Mouse (Mus musculus) cerebellum, adult 2 months (tissue): Measurements from ENCODE around the gene Gnai3. TPM values are rescaled to one million over a fixed set of nuclear protein-coding genes. Genes with fewer than 3 reads are reported as not detected.

ENCODE experiments used
- DNase-seq, 2 experiments: peaks; one replicate each; pipeline ENCODE4 v3.0.0; 2021
- H3K27ac ChIP-seq: fragments of 200-500 bp; 2 replicates; pipeline ENCODE4 v1.5.1; 2012; ENCODE audit warnings: low read length, control low read depth, inconsistent platforms; ENCODE audit not compliant: insufficient read depth
- H3K27me3 ChIP-seq: fragments of 200-500 bp; 2 replicates; pipeline ENCODE4 v1.6.1; 2012; ENCODE audit warnings: inconsistent platforms, mild to moderate bottlenecking, low read length, moderate library complexity; ENCODE audit not compliant: control insufficient read depth, insufficient read depth
- H3K4me1 ChIP-seq: fragments of 200-500 bp; 2 replicates; pipeline ENCODE4 v1.6.1; 2011; ENCODE audit warnings: low read length; ENCODE audit not compliant: control insufficient read depth, insufficient read depth
- H3K4me3 ChIP-seq: fragments of 200-500 bp; replicated peaks from 2 replicates; pipeline ENCODE3; 2011; ENCODE audit warnings: mild to moderate bottlenecking, low read depth, low read length, control low read depth; ENCODE audit not compliant: insufficient read depth
- CTCF ChIP-seq: fragments of 200-500 bp; IDR thresholded peaks from 2 replicates; pipeline ENCODE4 v1.5.1; 2011; ENCODE audit warnings: low read depth, mild to moderate bottlenecking, control low read depth, low read length, moderate library complexity, borderline replicate concordance; ENCODE audit not compliant: insufficient read depth
- POLR2A ChIP-seq: fragments of 200-500 bp; IDR thresholded peaks from 2 replicates; pipeline ENCODE4 v1.6.1; 2011; ENCODE audit warnings: low read length, control low read depth, borderline replicate concordance; ENCODE audit not compliant: insufficient read depth
- WGBS: fragments of 180-500 bp; shearing (Covaris S2); methylation state at CpG from one replicate; pipeline ENCODE4 v1.1.7; 2018; 5-methylcytosine and 5-hydroxymethylcytosine counted together
- polyA plus RNA-seq: library from polyadenylated mRNA; depleted of rRNA; stranded (reverse); fragments of >200 nt; gene quantifications from 2 replicates; pipeline ENCODE4 v1.2.3, GENCODE M21; 2012

Gene Gnai3
- polyA plus RNA-seq, 1 experiment = 25.6 TPM

DNA sequence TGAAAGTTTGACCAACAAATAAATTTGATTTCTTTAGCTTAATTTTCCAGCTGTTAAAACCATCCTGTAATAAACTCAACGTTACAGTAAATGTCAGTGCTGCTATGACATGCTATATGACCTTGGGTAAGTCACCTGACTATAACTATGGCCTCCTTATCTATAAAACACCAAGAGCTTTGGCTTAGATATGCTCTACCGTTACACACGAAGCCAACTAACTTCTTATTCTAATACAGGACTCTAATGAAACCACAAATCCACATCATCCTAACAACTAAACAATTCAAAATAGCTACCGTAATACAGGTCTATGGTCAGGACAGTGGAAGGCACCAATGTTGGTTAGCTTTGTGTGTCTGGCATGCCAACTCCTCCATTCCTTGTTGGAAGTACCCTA is 16.1 kb downstream of the Gnai3 start:
- Histone ChIP-seq H3K27ac (no peak overlapping the region), H3K27me3 (no peaks in the 10 kb centered on the region), H3K4me1 (peaks cover 1% of the 10 kb centered on the region; the same call in 1 of the 2 replicates), H3K4me3 (no peak overlapping the region)
- WGBS = 94% methylated on average over 4 of the region's 4 CpGs
- no peak for TF ChIP-seq CTCF
- no peak for TF ChIP-seq POLR2A
- DNase-seq = no peak

GRCm38 (mm10) chr3:108129367-108129766 is 16.6 kb downstream of the Gnai3 start:
- WGBS = 89% methylated on average over 4 of the region's 4 CpGs
- TF ChIP-seq POLR2A (no peak), CTCF (no peak)
- no peak overlapping the region for H3K27ac ChIP-seq
- no peak for DNase-seq
- no peak overlapping the region for H3K4me3 ChIP-seq
- no peaks in the 10 kb centered on the region for H3K27me3 ChIP-seq
- no peaks in the 10 kb centered on the region for H3K4me1 ChIP-seq

DNA sequence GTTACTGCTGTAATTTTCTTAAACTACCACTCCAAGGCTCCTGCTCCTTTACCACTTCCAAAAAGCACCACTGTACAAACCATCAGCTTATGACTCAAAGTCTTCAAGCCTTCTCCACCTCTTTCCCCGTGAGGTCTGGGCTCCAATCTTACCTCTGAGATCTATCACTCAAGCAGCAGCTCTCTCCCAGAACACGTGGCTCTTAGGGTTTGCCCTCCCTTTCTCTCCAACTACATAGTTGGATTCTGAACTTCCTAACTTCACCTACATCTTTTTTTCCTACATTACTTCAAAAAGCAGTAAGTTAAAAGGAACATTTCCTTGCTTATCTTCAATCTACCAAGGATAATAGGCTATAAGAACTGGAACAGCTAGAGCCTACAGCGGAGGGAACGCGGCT is 17.4 kb downstream of the Gnai3 start:
- no peaks in the 10 kb centered on the region for H3K4me1 ChIP-seq
- no peak overlapping the region for H3K27ac ChIP-seq
- WGBS = 85% methylated on average over 5 of the region's 5 CpGs
- no peaks in the 10 kb centered on the region for H3K27me3 ChIP-seq
- TF ChIP-seq POLR2A = no peak
- no peak for TF ChIP-seq CTCF
- DNase-seq = no peak
- H3K4me3 ChIP-seq = no peak overlapping the region

- no peak for DNase-seq
- 63% methylated on average over 3 of the region's 3 CpGs for WGBS
- Histone ChIP-seq H3K27ac (no peak overlapping the region), H3K4me1 (no peaks in the 10 kb centered on the region), H3K27me3 (no peaks in the 10 kb centered on the region), H3K4me3 (no peak overlapping the region)
- no peak for TF ChIP-seq CTCF
- no peak for TF ChIP-seq POLR2A
Measured at GRCm38 (mm10) chr3:108126327-108126726, 19.6 kb downstream of the Gnai3 start.

GRCm38 (mm10) chr3:108124131-108124530 is 21.8 kb downstream of the Gnai3 start:
- no peak for DNase-seq
- TF ChIP-seq CTCF (no peak), POLR2A (no peak)
- Histone ChIP-seq H3K27me3 (no peaks in the 10 kb centered on the region), H3K4me1 (no peaks in the 10 kb centered on the region), H3K27ac (no peak overlapping the region), H3K4me3 (no peak overlapping the region)
- WGBS = 51% methylated on average over 1 of the region's 1 CpGs

GRCm38 (mm10) chr3:108123242-108123641 is 22.7 kb downstream of the Gnai3 start:
- no peak for DNase-seq
- Histone ChIP-seq H3K27me3 (no peaks in the 10 kb centered on the region), H3K4me1 (no peaks in the 10 kb centered on the region), H3K4me3 (no peak overlapping the region), H3K27ac (no peak overlapping the region)
- 88% methylated on average over 5 of the region's 5 CpGs for WGBS
- TF ChIP-seq CTCF (no peak), POLR2A (no peak)

DNA sequence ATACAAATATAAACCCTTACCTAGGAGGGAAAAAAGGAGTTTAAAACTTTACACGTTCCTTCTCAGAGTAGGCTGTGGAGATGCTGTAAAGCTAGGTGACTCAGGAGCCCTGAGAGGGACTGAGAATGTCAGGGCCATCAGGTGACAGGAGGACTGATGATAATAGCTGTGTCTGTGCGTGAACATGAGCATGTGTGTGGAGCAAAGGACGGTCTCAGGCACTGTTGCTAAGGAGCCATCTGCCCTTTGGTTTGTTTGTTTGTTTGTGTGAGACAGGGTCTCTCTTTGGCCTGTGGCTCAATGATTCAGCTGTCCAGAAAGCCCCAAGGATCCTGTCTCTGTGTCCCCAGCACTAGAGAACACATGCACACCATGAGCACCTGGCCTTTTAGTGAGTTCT is 24.8 kb downstream of the Gnai3 start:
- Histone ChIP-seq H3K4me1 (no peaks in the 10 kb centered on the region), H3K4me3 (no peak overlapping the region), H3K27ac (no peak overlapping the region), H3K27me3 (no peaks in the 10 kb centered on the region)
- no peak for DNase-seq
- 67% methylated on average over 3 of the region's 3 CpGs for WGBS
- TF ChIP-seq POLR2A = no peak
- no peak for TF ChIP-seq CTCF

GRCm38 (mm10) chr3:108117465-108117864 is 28.5 kb downstream of the Gnai3 start:
- WGBS = 89% methylated on average over 6 of the region's 6 CpGs
- DNase-seq = no peak

More at GRCm38 (mm10) chr3:108117465-108117864, 28.5 kb downstream of the Gnai3 start:
- Histone ChIP-seq H3K27me3 (no peaks in the 10 kb centered on the region), H3K4me1 (no peaks in the 10 kb centered on the region), H3K4me3 (no peak overlapping the region), H3K27ac (no peak overlapping the region)
- TF ChIP-seq POLR2A (no peak), CTCF (no peak)
